Mouse (Mus musculus): ENCODE measurements at regions not wholly inside any gene's neighbourhood (a gene's known extent, or its start where the extent isn't known, plus 50 kb on each side); places are given as distances from the start of the nearest gene placed in this dataset.

- DNase-seq (ENCODE audit: low read depth): no peak
These were observed 103.3 kb downstream of the Prox1 start for GRCm38 (mm10) chr1:190067181-190067580.

- DNase-seq (ENCODE audit: low read depth): no peak
These were observed 104.1 kb downstream of the Prox1 start for GRCm38 (mm10) chr1:190066426-190066825.

DNA sequence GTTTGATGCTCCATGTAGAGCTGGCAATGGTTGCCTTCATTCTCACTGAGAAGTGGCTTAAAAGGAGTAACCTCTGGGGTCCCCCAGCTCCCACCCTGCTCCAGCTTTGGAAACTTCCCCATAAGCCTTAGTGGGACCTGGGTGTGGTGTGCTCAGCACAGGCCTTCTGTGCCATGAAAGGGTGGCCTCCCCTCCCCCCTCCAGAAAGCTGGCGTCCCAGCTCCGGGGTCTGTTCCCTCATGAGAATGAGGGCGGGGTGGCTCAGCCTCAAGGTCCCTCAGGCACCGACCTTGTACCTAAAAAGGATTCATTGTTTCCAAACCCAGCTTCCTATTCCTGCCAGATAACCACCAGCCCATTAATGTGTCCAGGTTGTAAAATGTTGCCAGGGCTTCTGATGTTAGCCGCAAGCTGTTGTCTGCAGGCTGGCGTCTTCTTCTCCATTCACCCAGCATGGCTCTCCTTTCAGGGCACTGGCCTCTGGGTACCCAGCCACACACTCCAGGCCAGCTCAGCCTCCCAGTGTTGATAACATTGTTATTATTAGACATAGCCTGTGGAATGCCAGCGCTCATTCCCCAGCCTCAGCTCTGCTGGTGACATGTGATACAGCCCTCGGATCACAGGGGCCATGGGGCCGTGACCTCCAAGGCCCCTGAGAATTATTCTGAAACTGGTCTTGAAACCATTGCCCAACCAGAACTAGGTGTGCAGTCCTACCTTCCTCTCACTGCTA, 108.8 kb downstream of the Prox1 start:
- no peak for DNase-seq (ENCODE audit: low read depth)

DNA sequence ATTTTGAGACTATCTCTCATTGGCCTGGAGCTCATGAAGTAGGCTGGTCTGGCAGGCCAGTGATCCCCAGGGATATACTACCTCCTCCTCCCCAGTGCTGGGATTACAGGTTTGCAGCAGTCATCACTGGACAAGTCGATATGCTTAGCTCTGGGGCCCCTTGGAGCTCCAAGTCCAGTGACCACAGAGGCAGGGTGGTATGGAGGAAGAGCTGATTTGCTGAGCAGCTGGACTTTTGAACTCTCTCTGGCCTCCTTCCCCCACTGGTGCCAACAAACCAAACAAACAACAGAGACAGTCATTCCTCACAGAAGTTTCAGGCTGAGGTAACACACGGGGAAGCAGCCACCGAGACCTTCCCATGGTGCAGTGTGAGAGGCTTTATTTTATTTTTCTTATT, 111.5 kb downstream of the Prox1 start:
- no peak for DNase-seq (ENCODE audit: low read depth)

- no peak for DNase-seq (ENCODE audit: low read depth)
These were observed 113.6 kb downstream of the Prox1 start for GRCm38 (mm10) chr1:190056931-190057330.

- no peak for DNase-seq (ENCODE audit: low read depth)
These were observed 118.6 kb downstream of the Prox1 start for GRCm38 (mm10) chr1:190051903-190052302.

- DNase-seq (ENCODE audit: low read depth): no peak
These were observed 121.9 kb downstream of the Prox1 start for GRCm38 (mm10) chr1:190048521-190049170.

DNA sequence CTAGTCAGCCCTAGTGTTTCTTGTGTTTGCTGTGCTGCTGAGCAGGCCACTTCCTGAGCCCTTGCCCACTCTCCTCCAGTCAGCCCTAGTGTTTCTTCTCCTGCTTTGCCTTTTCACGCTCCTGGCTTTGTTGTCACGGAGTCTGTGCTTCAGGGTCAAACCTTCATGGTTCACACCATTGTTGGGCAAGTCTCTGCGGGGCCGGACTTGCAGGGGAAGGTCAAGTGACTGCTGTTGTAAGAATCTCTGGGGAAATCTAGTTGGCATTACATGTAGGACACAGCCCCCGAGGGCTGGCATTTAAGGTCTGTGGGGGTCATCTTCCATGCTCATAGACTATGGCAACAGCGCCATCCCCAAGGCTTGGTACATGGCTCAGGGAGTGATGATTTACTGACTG, 123.3 kb downstream of the Prox1 start:
- no peak for DNase-seq (ENCODE audit: low read depth)

DNA sequence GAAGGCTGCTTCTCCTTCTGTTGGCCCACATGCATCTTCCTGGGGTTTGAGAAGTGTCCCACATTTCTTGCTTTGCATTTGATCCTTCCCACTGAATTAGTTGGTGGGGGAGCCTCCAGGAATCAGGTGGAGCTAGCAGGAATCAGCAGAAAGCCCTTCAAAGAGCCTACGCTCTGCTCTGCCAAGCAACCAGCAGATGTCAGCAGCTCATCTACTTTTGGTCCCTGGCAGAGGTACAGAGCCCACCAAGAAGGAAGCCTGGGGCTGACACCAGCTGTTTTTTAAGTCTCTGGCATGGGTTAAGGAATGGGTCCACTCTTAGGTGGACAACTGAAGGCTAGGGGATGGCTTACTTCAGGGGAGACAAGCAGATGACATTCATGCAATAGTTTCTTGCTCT, 123.6 kb upstream of the Smyd2 start:
- no peak for DNase-seq (ENCODE audit: low read depth)

DNA sequence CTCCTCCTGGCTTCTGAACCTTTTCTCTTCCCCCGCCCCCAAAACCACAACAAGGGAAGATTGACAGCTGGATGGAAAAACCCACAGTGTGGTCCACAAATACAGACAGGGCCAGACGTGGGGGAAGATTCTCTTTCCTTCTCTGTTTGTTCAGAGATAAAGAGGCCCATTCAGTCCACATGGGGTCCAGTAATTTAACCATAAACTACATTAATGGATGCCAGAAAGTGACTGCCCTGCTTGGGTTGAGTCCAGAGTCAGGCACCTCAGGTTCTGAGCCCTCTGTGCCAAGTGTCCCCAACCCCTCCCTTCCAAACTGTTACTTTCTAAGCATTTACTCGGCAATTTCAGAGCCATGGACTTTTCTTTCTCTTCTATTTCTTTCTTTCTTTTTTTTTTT, 121.9 kb upstream of the Smyd2 start:
- DNase-seq (ENCODE audit: low read depth): no peak

DNA sequence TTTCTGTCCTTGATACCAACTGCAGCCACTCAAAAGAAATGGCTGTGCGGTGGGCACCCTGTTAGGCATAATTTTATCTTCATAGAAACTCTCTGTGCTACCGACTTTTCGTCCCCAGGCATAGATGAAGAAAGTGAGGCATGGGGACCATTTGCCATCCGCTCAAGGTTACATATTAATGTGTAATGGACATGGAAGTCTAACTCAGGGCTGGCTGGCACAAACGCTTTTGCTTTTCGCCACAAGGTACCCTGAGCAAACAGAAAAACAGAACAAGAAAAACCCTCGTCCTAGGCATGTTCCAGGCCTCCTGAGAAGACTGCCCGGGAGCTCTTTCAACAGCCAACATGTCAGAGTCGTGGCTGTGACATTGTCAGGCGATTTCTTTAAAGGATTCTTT, 121.0 kb upstream of the Smyd2 start:
- DNase-seq (ENCODE audit: low read depth): no peak

- DNase-seq (ENCODE audit: low read depth): no peak
These were observed 120.0 kb upstream of the Smyd2 start for GRCm38 (mm10) chr1:190042197-190042596.

GRCm38 (mm10) chr1:190041096-190041706, 119.0 kb upstream of the Smyd2 start:
- DNase-seq (ENCODE audit: low read depth): no peak

GRCm38 (mm10) chr1:190038046-190038445, 115.9 kb upstream of the Smyd2 start:
- no peak for DNase-seq (ENCODE audit: low read depth)

DNA sequence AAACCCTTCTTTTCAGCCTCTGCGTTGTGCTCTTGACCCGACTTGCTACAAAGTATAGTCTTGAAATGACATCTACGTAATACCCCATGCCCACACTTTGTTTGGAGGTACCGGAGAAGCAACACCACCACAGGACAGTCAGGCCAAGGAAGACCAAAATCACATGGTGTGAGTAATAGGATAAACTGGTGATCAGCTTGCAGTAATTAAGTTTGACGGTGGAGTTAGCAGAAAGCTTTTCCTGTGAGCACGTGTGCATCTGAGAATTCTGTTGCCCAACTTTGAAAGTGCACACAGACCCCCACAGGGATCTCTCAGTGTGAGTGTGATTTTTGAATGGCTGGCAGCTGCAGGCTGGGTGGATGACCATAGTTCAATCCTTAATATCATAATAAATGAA, 114.6 kb upstream of the Smyd2 start:
- no peak for DNase-seq (ENCODE audit: low read depth)

DNA sequence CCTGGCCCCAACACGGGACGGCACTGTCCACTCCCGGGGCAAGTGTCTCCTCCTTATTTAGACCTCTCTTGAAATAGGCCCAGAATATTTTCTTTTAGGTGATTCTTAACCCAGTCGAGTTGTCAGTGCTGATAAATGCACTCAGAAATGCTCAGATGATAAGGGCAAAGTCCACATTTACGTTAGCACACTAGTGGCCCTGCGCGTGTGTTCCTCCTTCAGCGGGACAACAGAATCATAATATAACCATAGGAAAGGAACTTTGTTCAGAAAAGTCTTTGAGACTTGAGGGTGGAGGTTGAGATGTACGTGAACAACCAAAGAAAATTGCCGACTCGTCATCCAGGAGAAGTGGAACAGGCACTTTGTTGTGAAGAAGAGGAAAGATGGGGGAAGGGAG, 113.8 kb upstream of the Smyd2 start:
- DNase-seq (ENCODE audit: low read depth): no peak

DNA sequence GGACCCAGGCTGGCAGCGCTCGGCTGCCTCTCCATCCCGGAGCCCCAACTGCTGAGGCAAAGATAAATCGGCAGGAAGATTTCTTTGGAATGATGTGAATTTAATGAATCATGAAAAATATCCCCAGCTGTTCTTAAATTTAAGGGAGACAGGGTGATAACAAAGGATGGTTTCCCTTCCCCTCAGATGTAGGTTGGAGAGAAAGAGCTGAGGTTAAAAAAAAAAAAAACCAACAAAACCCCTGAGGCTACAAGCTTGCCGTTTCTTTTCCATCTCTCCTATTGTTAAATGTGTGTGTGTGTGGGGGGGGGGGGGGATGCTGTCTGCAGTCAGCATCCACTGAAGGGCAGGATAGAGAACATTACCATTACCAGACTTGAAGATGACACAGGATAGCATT, 111.9 kb upstream of the Smyd2 start:
- DNase-seq (ENCODE audit: low read depth): no peak

DNA sequence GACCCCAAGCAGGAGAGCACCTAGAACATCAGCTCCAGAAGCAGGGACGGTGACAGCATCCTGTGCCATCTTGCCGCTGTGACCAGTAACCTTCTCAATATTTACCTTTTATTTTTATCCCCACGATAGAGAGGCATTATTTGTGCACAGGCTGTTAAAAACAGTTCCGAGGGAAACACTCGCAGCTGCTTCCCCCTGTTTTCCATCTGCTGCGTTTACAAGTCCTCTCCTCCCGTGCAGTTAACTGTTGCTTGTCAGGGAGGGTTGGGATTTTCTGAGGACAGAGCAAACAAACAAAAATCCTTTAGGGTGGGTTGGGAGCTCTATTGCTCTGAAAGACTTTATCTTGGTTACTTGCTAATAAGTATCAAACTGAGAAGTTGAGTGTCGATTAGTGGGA, 105.4 kb upstream of the Smyd2 start:
- no peak for DNase-seq (ENCODE audit: low read depth)

DNA sequence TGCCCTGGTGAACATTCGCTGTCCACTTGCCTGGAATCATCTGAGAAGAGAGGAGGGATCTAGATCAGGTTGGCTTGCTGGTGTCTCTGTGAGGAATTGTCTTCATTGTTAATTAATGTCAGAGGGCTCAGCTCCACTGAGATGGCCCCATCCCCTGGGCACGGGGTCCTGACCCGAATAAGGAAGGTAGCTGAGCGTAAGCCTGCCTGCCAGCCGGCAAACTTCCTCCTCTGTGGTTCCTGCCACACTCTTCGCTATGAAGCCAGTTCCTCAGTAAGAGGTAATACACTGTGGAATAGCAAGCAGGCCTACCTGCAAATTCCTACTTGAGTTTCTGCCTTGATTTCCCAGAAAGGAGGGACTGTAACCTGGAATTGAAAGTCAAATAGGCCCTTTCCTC, 87.3 kb upstream of the Smyd2 start:
- DNase-seq (ENCODE audit: low read depth): no peak

- no peak for DNase-seq (ENCODE audit: low read depth)
These were observed 85.1 kb upstream of the Smyd2 start for GRCm38 (mm10) chr1:190007271-190007670.

DNA sequence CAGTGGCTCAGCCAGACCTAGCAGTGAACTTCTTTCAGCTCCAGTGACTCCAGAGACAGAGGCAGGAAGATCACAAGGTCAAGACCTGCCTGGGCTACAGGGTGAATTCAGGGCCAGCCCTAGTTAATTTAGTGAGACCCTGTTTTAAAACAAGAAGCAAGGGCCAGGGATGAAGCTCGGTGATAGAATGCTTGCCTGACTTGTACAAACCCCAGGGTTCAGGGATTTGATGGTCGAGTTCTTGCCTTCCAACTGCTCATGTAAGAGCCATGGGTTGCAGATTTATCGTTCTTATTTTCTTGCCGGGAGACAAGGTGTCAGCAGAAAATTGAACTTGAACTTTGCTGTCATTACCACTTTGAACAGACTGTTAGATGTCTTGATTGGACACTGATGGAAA, 78.9 kb upstream of the Smyd2 start:
- DNase-seq (ENCODE audit: low read depth): no peak

DNA sequence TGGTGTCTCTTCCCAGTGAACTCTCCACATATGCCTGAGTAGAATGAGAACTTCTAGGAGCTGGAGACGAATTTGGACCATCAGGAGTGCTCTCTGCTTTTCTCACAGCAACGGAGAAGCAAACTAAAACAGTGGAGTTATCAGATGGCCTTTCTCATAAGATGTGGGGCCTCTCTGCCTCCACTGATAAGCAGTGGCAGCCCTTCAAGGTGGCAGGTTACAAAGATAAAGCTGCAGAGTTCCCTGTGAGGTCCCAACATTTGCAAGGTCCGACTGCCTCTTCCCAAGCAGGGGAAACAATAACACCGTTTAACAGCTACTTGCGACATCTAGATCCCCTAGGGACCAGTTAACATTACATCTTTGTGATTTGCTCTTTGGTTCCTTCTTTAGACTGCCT, 71.5 kb upstream of the Smyd2 start:
- DNase-seq (ENCODE audit: low read depth): no peak

- no peak for DNase-seq (ENCODE audit: low read depth)
These were observed 71.1 kb upstream of the Smyd2 start for GRCm38 (mm10) chr1:189993221-189993620.

GRCm38 (mm10) chr1:189991089-189991488, 68.9 kb upstream of the Smyd2 start:
- DNase-seq (ENCODE audit: low read depth): no peak
